Mouse (Mus musculus) frontal cortex, postnatal 25 days (tissue): ENCODE measurements around the gene Rnf141.

ENCODE experiments used
- DNase-seq, 2 experiments: peaks; one replicate each; pipeline ENCODE4 v3.0.0; 2022; ENCODE audit warnings: low spot score in 2 of 2

The Rnf141 gene

DNA sequence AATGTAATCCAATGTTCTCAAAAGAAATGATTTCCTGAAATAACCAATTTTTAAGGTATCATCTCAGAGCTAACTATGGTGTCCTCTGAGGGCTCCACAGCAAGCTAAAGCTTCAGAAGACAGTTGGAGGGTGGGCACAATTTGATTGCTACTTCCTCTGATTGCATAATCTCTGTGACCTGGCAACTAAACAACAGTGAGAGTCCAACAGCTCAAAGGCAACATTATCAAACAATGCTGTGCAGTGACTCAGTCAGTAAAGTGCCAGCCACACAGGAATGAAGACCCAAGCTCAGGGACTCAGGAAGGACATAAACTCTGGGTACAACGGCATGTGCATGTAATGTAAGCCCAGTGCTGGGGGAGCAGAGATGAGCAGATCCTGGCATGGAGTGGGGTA is 11.2 kb downstream of the Rnf141 start:
- DNase-seq, result no peak

DNA sequence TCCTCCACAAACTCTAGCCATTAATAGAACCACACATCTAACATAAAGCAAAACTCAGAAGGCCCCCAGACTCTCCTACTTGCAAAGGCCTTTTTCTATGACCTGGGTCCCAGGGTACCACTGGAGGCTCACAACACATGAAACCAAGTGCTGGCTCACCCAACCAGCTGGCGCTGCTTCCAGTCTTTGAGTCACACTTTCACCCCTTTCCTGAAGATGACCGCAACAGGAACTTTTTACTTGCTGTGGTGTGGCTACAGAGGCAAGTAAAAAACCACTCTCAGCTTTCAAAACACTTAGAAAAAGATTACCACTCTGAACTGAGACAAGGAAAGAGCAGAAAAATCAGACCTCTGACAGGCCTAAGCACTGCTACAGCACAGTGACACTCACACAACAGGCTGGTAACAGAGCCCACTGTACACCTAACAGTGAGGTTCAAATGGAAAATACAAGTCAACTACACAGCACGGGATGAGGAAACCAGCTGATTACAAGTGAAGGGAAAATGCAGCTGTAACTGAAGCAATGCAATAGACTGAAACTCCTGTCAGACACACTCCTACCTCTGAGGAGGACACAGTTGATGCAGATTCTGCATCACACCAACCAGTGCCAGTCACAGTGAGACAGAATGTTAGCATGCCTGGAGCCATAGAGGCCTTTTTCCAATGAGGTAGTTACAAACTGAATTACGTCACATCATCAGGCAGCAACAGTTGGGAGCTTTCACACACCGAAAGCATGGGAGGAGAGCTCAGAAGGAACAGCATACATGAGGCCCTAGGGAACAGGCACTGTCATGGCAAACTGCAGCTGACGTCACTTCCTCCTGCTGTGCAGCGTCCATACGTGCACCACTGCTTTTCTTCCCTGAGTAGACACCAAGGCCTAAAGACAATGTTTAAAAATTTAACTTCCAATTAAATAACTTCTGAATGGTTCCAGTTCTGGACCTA is 20.0 kb downstream of the Rnf141 start:
- no peak for DNase-seq

DNA sequence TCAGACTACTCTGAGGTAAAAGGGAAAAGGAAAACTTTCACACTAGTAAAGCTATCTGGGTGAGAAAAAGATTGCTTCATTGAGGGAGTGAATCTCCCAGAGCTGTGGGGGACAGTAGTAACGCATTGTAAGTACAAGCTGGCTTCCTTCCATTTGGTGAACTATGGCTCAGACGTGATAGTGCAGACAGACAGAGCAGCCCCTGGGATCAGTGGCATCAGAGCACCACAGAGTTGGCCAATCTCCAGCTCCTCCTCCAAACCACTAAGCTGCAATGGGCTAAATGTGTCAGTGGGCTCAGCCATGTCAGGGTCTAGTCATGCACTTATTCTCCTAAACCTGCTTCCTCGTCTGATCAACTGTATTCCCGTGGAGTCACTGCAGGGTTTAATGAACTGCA is 20.7 kb downstream of the Rnf141 start:
- DNase-seq, result no peak

- DNase-seq, result no peak
These were observed 21.2 kb downstream of the Rnf141 start for GRCm38 (mm10) chr7:110823076-110823475.

GRCm38 (mm10) chr7:110822055-110822454 is 22.2 kb downstream of the Rnf141 start:
- no peak for DNase-seq

DNA sequence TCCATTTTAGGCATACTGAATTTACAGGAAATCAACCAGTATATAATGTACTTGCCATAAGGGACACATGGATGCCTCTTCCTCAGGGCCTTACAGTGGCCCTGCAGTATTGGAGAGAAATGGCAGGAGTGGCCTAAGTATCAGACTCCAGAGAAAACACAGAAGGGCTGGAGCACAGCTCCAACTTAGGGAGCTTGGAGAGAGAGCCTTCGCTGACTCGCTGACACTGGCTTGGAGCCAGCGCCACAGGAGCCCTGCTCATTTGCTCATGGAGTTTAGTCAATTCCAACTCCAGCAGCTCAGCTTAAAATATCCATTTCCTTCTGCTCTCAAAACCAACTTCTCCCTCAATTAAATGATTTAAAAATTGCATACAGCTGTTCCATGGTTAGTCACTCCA is 22.6 kb downstream of the Rnf141 start:
- DNase-seq, result no peak

DNA sequence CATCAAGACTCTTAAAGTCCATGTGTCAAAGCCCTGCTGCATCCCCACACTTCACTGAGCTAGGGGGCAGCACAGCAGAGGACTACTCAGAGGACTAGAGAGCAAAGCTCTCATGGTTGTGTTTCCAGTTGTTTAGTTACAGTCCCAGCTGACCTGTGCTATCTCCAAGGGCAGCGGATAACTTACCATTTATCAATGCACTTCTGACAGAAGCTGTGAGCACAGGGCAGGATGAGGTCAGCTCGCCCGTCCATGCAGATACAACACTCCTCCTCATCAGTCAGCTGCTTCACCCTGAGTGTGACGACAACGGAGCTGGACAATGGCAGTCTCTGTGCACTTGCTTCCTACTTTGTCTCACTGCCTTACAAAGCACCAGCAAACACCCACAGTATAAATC is 23.2 kb downstream of the Rnf141 start:
- no peak for DNase-seq

GRCm38 (mm10) chr7:110818787-110819350 is 25.4 kb downstream of the Rnf141 start:
- DNase-seq, result no peak

- no peak for DNase-seq
These were observed 26.1 kb downstream of the Rnf141 start for GRCm38 (mm10) chr7:110818206-110818605.

GRCm38 (mm10) chr7:110816037-110816436 is 28.2 kb downstream of the Rnf141 start:
- DNase-seq, result peak in 1 of 2 experiments; percentile 46

DNA sequence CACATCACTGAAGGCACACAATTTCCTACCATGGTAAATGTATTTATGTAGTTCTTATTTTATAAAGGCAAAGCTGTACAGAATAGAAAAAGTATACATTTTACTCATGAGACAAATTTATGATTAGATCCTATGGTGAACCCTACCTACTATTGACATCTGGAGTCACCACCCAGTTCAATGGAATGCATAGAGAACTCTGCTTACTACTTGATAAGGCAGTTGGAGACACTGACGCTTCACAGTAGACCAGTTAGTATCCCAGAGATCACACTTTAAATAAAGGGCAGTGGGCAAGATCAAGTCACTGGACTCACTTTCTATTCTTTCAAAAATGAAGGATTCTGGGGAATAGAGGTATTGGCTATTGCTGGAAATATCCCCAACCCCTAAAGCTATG is 30.3 kb downstream of the Rnf141 start:
- DNase-seq, result no peak

DNA sequence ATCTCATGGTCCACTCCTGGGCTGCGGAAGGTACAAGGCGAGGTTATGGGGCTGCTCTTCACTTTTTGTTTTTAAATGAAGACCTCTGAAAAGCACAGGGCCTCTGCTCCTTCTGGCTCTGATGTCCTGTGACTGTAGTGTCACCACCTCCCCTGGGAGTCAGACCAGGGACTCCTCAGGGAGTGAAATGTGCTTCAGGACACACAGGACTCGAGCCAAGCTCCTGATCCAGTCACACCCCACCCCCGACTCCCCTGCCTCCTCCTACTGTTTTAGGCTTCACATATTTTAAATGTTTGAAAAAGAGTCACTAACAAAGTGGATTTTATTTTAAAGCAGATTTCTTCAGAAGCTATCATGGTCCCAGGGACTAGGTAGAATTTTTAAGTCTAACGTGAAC is 32.7 kb downstream of the Rnf141 start:
- DNase-seq, result no peak

GRCm38 (mm10) chr7:110810995-110811394 is 33.3 kb downstream of the Rnf141 start:
- DNase-seq, result no peak

GRCm38 (mm10) chr7:110809585-110810557 is 34.4 kb downstream of the Rnf141 start:
- DNase-seq, result no peak

DNA sequence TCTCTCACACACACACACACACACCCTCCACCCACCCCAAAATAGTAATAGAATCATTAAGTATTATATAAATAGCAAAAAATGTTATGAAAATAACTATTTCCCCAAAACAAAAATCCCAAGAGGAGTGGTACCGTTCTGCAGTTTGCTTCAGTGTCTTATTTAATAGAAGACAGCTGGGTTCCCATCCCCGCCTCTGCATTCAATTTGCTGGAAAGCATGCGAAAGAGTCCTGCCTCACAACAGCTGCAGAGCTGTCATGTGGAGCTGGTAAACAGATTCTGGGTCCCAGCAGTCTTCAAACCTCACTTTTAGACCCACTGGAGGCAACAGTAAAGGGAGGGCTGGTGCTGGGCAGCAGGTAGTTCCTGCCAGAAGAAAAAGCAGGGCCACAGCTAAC is 35.3 kb downstream of the Rnf141 start:
- no peak for DNase-seq

DNA sequence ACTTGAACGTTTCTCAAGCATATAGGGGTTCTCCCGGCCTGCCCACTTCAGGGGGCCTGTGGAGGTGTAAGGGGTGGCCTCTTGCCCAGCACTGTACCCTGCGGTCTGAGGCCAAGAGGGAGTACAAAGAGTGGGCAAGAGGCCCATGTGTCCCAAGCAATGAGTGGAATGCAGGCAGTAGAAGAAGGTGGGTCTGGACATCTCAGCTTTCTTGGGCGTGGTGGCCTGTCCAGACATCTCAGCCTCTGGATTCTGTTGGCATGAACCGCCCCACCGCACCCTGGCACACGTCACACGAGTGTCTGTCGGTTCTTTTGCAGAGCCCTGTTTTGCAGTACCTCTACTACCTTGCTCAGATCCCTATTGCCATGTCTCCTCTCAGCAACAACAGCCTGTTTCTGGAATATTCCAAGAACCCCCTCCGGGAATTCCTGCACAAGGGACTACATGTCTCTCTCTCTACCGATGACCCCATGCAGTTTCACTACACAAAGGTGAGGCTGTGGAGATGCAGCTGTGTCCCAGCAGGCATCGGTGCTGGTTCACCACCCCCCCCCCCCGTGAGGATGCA is 36.7 kb downstream of the Rnf141 start:
- DNase-seq, result no peak

DNA sequence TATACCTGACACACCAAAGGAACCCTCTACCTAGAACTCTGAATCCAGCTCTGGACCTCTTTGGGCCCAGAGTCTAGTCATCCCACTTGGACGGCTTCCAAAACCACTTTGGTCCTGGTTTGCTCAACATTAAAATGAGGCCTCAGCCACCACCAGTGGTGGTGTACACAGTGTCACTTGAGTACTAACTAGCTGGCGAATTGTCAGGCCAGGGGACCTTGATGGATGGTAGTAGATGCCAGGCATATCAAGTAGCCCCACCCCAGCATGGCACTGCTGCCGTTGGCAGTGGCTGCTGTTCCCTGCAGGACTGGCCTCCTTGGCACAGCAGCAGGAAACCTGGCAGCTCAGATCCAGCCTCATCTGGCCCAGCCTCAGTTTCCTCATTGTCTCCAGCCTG is 40.0 kb downstream of the Rnf141 start:
- no peak for DNase-seq

DNA sequence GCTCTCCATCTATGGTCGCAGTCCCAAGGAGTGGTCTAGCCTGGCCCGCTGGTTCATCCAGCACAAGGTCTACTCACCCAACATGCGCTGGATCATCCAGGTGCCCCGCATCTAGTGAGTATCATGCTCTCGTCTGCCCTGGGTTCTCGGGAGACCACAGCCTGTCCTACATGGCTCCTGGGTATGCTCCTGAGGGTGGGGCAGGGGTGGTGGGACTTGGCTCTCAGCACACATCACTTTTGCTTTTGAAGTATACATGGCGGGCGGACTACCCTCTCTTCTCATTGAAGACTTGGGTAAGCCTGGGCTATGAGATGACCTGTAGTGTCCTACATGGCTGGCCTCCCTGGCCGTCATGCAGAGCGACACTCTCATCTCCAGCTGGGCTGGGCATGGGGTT is 41.1 kb downstream of the Rnf141 start:
- DNase-seq, result no peak

DNA sequence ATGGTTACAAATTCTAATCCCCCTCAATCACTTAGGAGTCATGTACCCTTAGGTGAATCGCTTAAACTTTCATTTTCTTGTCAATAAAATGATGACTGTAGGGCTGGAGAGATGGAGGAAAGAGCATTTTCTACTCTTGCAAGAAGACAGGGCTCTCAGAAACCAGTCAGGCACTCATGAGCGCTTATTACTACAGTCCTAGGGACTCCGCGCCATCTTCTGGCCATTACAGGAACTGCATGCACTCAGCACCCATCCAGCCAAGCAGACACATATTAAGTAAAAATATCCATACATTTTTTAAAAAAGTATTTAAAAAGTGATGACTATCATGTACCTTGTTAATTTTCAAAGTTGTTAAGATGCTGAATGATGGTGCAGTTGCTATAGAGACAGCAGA is 43.2 kb downstream of the Rnf141 start:
- peak; percentile 89 to 92 for DNase-seq

- no peak for DNase-seq
These were observed 46.4 kb downstream of the Rnf141 start for GRCm38 (mm10) chr7:110797722-110798409.

DNA sequence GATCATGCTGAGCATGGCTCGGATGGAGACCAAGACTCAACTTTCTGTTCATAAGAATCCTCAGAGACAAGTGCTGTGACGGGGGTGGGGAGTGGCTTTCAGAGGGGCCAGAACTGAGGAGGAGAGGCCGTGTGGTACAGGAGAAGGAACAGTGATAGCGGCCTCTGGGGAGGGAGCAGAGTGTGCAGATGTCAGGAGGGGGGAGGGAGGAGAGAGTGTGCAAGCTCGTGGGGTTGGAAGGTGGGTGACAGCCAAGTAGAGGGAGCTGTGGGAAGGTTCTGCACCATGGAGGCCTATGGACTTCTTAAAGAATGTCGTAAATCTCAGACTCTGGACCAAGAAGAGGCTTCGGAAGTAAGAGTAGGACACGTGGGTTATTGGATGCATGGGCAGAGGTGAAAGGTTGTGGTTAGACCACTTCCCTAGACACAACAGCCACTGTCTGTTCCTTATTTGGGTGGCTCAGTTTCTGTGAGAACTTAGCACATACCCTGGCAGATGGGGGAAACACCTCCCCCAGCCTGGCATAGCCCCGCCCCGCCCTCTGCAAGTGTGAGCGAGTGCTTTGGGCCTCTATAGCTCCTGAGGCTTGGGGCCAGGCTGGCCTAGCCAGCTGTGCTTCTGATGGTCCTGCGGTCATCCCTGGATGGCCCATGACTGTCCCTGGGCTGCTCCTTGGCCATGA is 47.7 kb downstream of the Rnf141 start:
- DNase-seq, result no peak
